Mouse (Mus musculus): ENCODE results near the gene Rhof. TPM values are rescaled to one million over a fixed set of nuclear protein-coding genes. Genes with fewer than 3 reads are reported as not detected.
A peak's percentile ranks its signal among the peaks of the same experiment; 100 is the strongest.

Gene Rhof
- total RNA-seq (2015; ENCODE audit: low replicate concordance), result 1.7 and 3.2 TPM in 2 replicates
- total RNA-seq (2017; ENCODE audit: low replicate concordance), result 1.4 and 7.7 TPM in 2 replicates

- ATAC-seq (replicated peaks; ENCODE audit: low FRiP score, poor library complexity, severe bottlenecking), result peak; percentile 70
Measured at GRCm38 (mm10) chr5:123132308-123133071, at the start of gene Rhof. TSS of gene Rhof (minus strand) at chr5:123132692.

GRCm38 (mm10) chr5:123181536-123181935, 49.0 kb upstream of the Rhof start:
- ATAC-seq (replicated peaks; ENCODE audit: low FRiP score, poor library complexity, severe bottlenecking), result no peak

GRCm38 (mm10) chr5:123180390-123180789, 47.9 kb upstream of the Rhof start:
- no peak for ATAC-seq (replicated peaks; ENCODE audit: low FRiP score, poor library complexity, severe bottlenecking)

- no peak for ATAC-seq (replicated peaks; ENCODE audit: low FRiP score, poor library complexity, severe bottlenecking)
Measured at GRCm38 (mm10) chr5:123178792-123179191, 46.3 kb upstream of the Rhof start.

GRCm38 (mm10) chr5:123171646-123172350, 39.3 kb upstream of the Rhof start:
- peak; percentile 97 for ATAC-seq (replicated peaks; ENCODE audit: low FRiP score, poor library complexity, severe bottlenecking)

- ATAC-seq (replicated peaks; ENCODE audit: low FRiP score, poor library complexity, severe bottlenecking), result no peak
Measured at GRCm38 (mm10) chr5:123170365-123170764, 37.9 kb upstream of the Rhof start.

GRCm38 (mm10) chr5:123169284-123169683, 36.8 kb upstream of the Rhof start, which contains the start of gene Psmd9:
TSS of gene Psmd9 (plus strand) at chr5:123169413.
- ATAC-seq (replicated peaks; ENCODE audit: low FRiP score, poor library complexity, severe bottlenecking), result no peak

- no peak for ATAC-seq (replicated peaks; ENCODE audit: low FRiP score, poor library complexity, severe bottlenecking)
Measured at GRCm38 (mm10) chr5:123167591-123167990, 35.1 kb upstream of the Rhof start.

- ATAC-seq (replicated peaks; ENCODE audit: low FRiP score, poor library complexity, severe bottlenecking), result no peak
Measured at GRCm38 (mm10) chr5:123166437-123166836, 33.9 kb upstream of the Rhof start.

GRCm38 (mm10) chr5:123162942-123163341, 30.4 kb upstream of the Rhof start:
- ATAC-seq (replicated peaks; ENCODE audit: low FRiP score, poor library complexity, severe bottlenecking), result peak; percentile 44; the same call in 1 of the 2 replicates

GRCm38 (mm10) chr5:123160341-123160740, 27.8 kb upstream of the Rhof start:
- no peak for ATAC-seq (replicated peaks; ENCODE audit: low FRiP score, poor library complexity, severe bottlenecking)

- no peak for ATAC-seq (replicated peaks; ENCODE audit: low FRiP score, poor library complexity, severe bottlenecking)
Measured at GRCm38 (mm10) chr5:123159866-123160265, 27.4 kb upstream of the Rhof start.

GRCm38 (mm10) chr5:123159446-123159845, 27.0 kb upstream of the Rhof start:
- ATAC-seq (replicated peaks; ENCODE audit: low FRiP score, poor library complexity, severe bottlenecking), result no peak

GRCm38 (mm10) chr5:123157972-123158371, 25.5 kb upstream of the Rhof start:
- ATAC-seq (replicated peaks; ENCODE audit: low FRiP score, poor library complexity, severe bottlenecking), result no peak

GRCm38 (mm10) chr5:123156763-123157162, 24.3 kb upstream of the Rhof start:
- 0 out of 2 replicates have a peak, but pooled peaks have one; percentile 11 for ATAC-seq (replicated peaks; ENCODE audit: low FRiP score, poor library complexity, severe bottlenecking)

- peak; percentile 79 for ATAC-seq (replicated peaks; ENCODE audit: low FRiP score, poor library complexity, severe bottlenecking)
Measured at GRCm38 (mm10) chr5:123155425-123155824, 22.9 kb upstream of the Rhof start.

- no peak for ATAC-seq (replicated peaks; ENCODE audit: low FRiP score, poor library complexity, severe bottlenecking)
Measured at GRCm38 (mm10) chr5:123152901-123153300, 20.4 kb upstream of the Rhof start.

- ATAC-seq (replicated peaks; ENCODE audit: low FRiP score, poor library complexity, severe bottlenecking), result no peak
Measured at GRCm38 (mm10) chr5:123151707-123152362, 19.3 kb upstream of the Rhof start.

- no peak for ATAC-seq (replicated peaks; ENCODE audit: low FRiP score, poor library complexity, severe bottlenecking)
Measured at GRCm38 (mm10) chr5:123151077-123151476, 18.6 kb upstream of the Rhof start.

GRCm38 (mm10) chr5:123150641-123151040, 18.1 kb upstream of the Rhof start:
- ATAC-seq (replicated peaks; ENCODE audit: low FRiP score, poor library complexity, severe bottlenecking), result no peak

All from erythroid progenitor cell, adult 5-6 weeks (primary cell).